Mouse (Mus musculus) heart, adult 2 months (tissue): Measurements from ENCODE around the gene Cldn3. TPM values are rescaled to one million over a fixed set of nuclear protein-coding genes. Genes with fewer than 3 reads are reported as not detected.

Source experiments
- DNase-seq, 2 experiments: peaks; one replicate each; pipeline ENCODE4 v3.0.0; 2021
- H3K27ac ChIP-seq: fragments of 200-600 bp; 2 replicates; pipeline ENCODE4 v1.8.1; 2022
- H3K27me3 ChIP-seq: fragments of 200-500 bp; 2 replicates; pipeline ENCODE4 v1.6.1; 2012; ENCODE audit warnings: mild to moderate bottlenecking, low read length, inconsistent platforms, mixed read lengths; ENCODE audit not compliant: control insufficient read depth, insufficient read depth
- H3K36me3 ChIP-seq: fragments of 200-500 bp; 2 replicates; pipeline ENCODE4 v1.6.1; 2012; ENCODE audit warnings: low read length, inconsistent platforms; ENCODE audit not compliant: control insufficient read depth, insufficient read depth
- H3K4me1 ChIP-seq: fragments of 200-500 bp; 2 replicates; pipeline ENCODE4 v1.6.1; 2011; ENCODE audit warnings: low read length; ENCODE audit not compliant: control insufficient read depth, insufficient read depth
- H3K4me3 ChIP-seq: fragments of 200-600 bp; 2 replicates; pipeline ENCODE4 v1.8.1; 2022
- H3K79me2 ChIP-seq: fragments of 200-500 bp; replicated peaks from 2 replicates; pipeline ENCODE4 v1.6.1; 2012; ENCODE audit warnings: mild to moderate bottlenecking, inconsistent platforms, low read length, moderate library complexity, mixed read lengths; ENCODE audit not compliant: control insufficient read depth, insufficient read depth
- H3K9ac ChIP-seq: fragments of 200-500 bp; 2 replicates; pipeline ENCODE4 v1.6.1; 2012; ENCODE audit warnings: low read depth, mild to moderate bottlenecking, control low read depth, inconsistent platforms, low read length, mixed read lengths
- CTCF ChIP-seq: fragments of 200-600 bp; IDR thresholded peaks from 2 replicates; pipeline ENCODE4 v1.8.1; 2022; ENCODE audit warnings: antibody characterized with exemption, mild to moderate bottlenecking, moderate library complexity
- EP300 ChIP-seq: fragments of 200-500 bp; IDR thresholded peaks from 2 replicates; pipeline ENCODE4 v1.6.1; 2011; ENCODE audit warnings: low read depth, low read length, control low read depth; ENCODE audit not compliant: insufficient read depth
- POLR2A ChIP-seq: fragments of 200-500 bp; IDR thresholded peaks from 2 replicates; pipeline ENCODE4 v1.6.1; 2011; ENCODE audit warnings: mild to moderate bottlenecking, low read depth, low read length, control low read depth; ENCODE audit not compliant: insufficient read depth
- WGBS: fragments of 180-500 bp; shearing (Covaris S2); methylation state at CpG from one replicate; pipeline ENCODE4 v1.1.7; 2018; 5-methylcytosine and 5-hydroxymethylcytosine counted together
- intact Hi-C: fragments of 180-260 bp; cut with DNase I; formaldehyde crosslinking; loops from one replicate; pipeline ENCODE4 v1.15.1; 2025
- polyA plus RNA-seq: library from polyadenylated mRNA; depleted of rRNA; stranded (reverse); fragments of >200 nt; gene quantifications from 2 replicates; pipeline ENCODE4 v1.2.3, GENCODE M21; 2012
- total RNA-seq, 2 experiments: library from RNA; stranded (reverse); gene quantifications; 2 replicates each; pipeline ENCODE4 v1.2.3; 2021

Gene Cldn3
- total and polyA plus RNA-seq, 3 experiments = 0.26 to 6.8 TPM; not detected in 1

DNA sequence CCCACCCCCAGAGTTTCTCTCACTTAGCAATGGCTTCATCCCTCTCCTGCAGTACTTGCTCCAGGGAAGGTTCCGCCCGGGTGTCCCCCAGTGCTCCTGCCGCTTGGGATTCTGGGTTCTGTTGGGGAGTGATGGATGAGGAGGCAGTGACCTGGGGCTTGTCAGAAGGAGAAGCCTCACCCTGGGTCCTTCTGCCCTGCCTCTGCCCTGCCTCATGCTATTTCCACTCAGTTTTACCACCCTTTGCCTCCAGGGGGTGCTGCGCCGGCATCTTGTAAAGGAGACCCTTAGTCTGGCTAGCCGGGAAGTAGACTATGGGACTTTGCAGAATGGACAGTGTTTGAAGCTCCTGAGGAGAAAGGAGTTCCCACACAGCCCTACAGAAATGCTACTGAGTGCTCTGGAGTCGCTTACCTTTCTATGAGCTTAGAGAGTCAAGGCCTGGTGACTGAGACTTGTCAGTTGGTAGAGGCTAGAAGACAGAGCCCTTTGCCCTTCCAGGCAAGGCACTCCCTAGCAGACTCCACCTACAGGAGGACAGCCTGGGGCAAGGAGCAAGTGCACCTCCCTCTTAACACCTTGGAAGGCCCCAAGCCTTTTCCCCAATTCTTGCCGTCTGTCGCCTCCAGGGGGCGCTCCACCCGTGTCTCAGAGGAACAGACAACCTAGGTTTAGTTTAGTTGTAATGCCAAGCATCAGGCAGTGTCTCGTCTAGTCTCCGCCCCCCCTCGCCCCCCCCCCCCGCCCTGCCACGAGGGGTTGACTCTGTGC, 26.8 kb downstream of the Cldn3 start:
- no peak overlapping the region for H3K4me3 ChIP-seq
- H3K4me1 ChIP-seq = peaks cover 4% of the 10 kb centered on the region
- no peaks in the 10 kb centered on the region for H3K79me2 ChIP-seq
- H3K27ac ChIP-seq = no peak overlapping the region
- no peaks in the 10 kb centered on the region for H3K27me3 ChIP-seq
- 22% methylated on average over 16 of the region's 16 CpGs for whole genome bisulfite sequencing
- intact Hi-C loops = loop anchor here (5.0 kb wide), 1 partner anchor 174 kb away; the partner anchor contains the start of gene Baz1b
- TF ChIP-seq POLR2A = no peak
- TF ChIP-seq EP300 = no peak
- peak; percentile 66 for TF ChIP-seq CTCF
- no peak overlapping the region for H3K9ac ChIP-seq
- peak; percentile 69 to 85 for DNase-seq
- H3K36me3 ChIP-seq = no peaks in the 10 kb centered on the region

DNA sequence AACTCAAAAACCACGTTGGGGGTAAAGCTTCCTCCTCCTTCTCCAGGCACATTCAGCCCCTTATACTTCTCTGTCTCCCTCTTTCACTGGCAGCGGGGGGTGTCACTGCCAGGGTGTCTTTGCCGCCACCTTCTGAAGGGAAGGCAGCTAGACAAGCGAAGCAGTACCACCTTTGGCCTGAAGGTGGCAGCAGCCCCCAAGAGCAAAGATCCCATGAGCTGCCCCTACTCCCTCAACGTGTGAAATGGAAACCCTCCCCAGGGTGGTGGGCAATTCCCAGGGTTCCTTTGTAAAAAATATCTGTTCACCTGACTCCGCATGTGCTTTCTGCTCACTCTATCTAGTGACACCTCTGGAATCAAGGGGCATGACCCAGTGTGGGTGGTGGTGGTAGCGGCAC, 29.5 kb downstream of the Cldn3 start:
- intact Hi-C loops = loop anchor here (1.0 kb wide), 1 partner anchor 103 kb away; no protein-coding TSS in a partner anchor
- peak; percentile 85 to 93 for DNase-seq
- H3K36me3 ChIP-seq = no peaks in the 10 kb centered on the region
- no peak overlapping the region for H3K9ac ChIP-seq
- no peaks in the 10 kb centered on the region for H3K27me3 ChIP-seq
- TF ChIP-seq EP300 (peak; percentile 79; the same call in 1 of the 2 replicates), CTCF (no peak), POLR2A (no peak)
- H3K4me1 ChIP-seq = peaks cover 1% of the 10 kb centered on the region; the same call in 1 of the 2 replicates
- H3K4me3 ChIP-seq = no peak overlapping the region
- H3K79me2 ChIP-seq = no peaks in the 10 kb centered on the region
- WGBS = 15% methylated on average over 7 of the region's 7 CpGs
- no peak overlapping the region for H3K27ac ChIP-seq

DNA sequence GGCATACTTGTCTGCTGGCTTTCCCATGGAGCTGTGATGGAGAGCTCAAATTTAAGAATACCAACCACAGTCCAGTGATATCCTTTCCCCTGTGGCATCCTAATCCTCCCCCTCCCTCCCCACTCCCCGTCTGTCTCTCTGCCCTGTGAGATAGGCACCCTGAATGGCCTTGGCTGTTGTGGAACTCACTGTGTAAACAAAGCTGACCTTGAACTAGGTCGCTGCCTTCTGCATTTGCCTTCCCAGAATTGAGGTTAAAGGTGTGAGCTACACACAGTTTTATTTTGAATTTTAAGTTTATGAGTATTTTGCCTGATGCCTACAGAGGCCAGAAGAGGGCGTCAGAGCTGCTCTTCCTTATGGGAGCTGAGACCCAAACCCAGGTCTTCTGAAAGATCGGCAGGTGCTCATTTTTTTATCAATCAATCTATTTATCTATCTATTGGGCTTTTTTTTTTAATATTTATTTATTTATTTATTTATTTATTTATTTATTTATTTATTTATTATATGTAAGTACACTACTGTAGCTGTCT, 30.3 kb downstream of the Cldn3 start:
- Histone ChIP-seq H3K36me3 (no peaks in the 10 kb centered on the region), H3K4me3 (no peak overlapping the region), H3K4me1 (peaks cover 1% of the 10 kb centered on the region), H3K27ac (no peak overlapping the region), H3K27me3 (no peaks in the 10 kb centered on the region), H3K9ac (no peak overlapping the region), H3K79me2 (no peaks in the 10 kb centered on the region)
- peak; percentile 45 for TF ChIP-seq CTCF
- no peak for TF ChIP-seq EP300
- no peak for TF ChIP-seq POLR2A
- intact Hi-C loops = no loop called here
- WGBS = 42% methylated on average over 4 of the region's 4 CpGs
- DNase-seq = no peak

DNA sequence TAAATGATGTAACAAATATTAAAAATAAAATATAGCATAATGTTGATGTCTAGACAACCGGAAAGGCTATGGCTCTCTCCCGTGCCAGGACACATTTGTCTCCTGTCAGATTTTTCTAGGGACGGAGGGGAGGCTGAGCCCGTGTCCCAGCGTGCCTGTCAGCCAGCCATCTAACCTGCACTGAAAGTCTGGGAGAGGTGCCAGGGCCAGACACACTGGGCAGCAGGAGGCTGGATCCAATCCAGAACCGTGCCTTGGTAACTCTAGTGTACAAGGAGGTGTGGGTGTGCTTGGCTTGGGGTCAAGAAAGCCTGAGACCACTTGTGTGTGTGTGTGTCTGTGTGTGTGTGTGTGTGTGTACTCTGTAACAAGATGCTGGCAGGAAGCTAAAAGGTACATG, 35.8 kb downstream of the Cldn3 start:
- Histone ChIP-seq H3K27ac (no peak overlapping the region), H3K36me3 (no peaks in the 10 kb centered on the region), H3K4me1 (peaks cover 3% of the 10 kb centered on the region), H3K27me3 (no peaks in the 10 kb centered on the region), H3K4me3 (no peak overlapping the region), H3K9ac (no peak overlapping the region), H3K79me2 (no peaks in the 10 kb centered on the region)
- intact Hi-C loops = loop anchor here (2.0 to 5.0 kb wide), 2 partner anchors 40 to 53 kb away; partner anchors contain the start of genes Bud23 and Dnajc30
- 22% methylated on average over 6 of the region's 6 CpGs for WGBS
- DNase-seq = peak; percentile 65 to 77
- TF ChIP-seq CTCF (no peak), EP300 (no peak), POLR2A (no peak)

DNA sequence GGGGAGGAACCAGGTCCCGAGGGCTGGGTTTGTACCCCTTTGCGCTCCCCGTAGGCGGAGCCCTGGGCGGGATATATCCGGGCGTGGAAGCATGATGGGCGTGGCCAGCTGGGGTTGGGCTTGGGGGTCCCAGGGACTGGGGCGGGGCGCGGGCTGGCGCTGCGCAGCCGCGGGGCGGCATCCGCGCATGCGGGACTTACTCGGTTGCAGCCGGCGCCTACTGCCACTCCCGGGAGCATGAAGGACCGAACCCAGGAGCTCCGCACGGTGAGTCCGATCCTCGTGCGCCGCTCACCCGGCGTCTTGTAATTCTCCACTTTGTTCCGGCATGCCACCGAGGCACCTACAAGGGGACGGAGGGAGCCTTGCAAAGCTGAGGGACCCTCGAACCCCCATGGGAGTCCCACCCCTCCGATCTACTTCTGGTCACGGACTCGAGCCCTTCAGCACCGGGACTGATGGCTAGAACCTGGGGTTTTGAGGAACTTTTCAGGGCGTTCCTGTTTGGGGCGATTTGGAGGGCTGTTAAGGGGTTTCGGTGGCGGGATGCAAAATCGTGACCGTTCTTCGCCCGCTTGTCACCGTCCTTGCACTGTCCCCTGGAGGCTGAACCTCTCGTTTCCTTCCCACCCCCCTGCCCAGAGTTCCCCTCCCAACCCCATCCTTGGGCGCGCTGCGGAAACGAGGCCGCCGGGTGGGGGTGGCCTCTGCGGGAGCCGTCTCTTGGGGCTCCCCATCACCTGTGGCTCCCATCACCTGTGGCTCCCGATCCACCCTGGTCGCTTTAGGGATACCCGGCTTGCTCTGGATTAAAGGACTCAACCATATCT, 37.5 kb downstream of the Cldn3 start, which contains the start of gene Stx1a:
Gene Stx1a (plus strand): TSS at position 139 of the 830 bp plus-strand sequence.
- H3K4me3 ChIP-seq = peak within 1 kb of the TSS; percentile 72
- WGBS = 2% methylated on average over 61 of the region's 61 CpGs
- H3K4me1 ChIP-seq = peaks cover 4% of the 10 kb centered on the region
- H3K79me2 ChIP-seq = no peaks in the 10 kb centered on the region
- intact Hi-C loops = loop anchor here (5.0 kb wide), 1 partner anchor 39 kb away; the partner anchor contains the start of genes Bud23 and Dnajc30
- TF ChIP-seq EP300 (no peak), CTCF (0 out of 2 replicates have a peak, but pooled peaks have one; percentile 12), POLR2A (peak; percentile 84)
- H3K36me3 ChIP-seq = no peaks in the 10 kb centered on the region
- H3K27ac ChIP-seq = peak within 1 kb of the TSS; percentile 31
- peak; percentile 92 for DNase-seq
- H3K9ac ChIP-seq = peak within 1 kb of the TSS; percentile 80
- H3K27me3 ChIP-seq = no peaks in the 10 kb centered on the region
